Comparison of ENCODE assay signal across 13 mouse cellular contexts in genomic region chr6:145485986-145486605, GRCm38 (mm10).
DNase-seq lines count a peak whose midpoint lies in the region; ATAC-seq and TF ChIP-seq lines count a peak whose summit lies in the region.
"Had no signal": no experiment of that assay in that cellular context is flagged by ENCODE, and none has a peak within 500 bp of the region (broad histone marks: within the 10 kb centered on the region; RNA-seq: fewer than 3 reads in every experiment).

No protein-coding gene starts in this region.

- ATAC-seq in lung, postnatal 0 days: peak; percentile 41; the same call in 1 of the 2 replicates
- ATAC-seq in hindbrain, postnatal 0 days: no peak
- ATAC-seq: Patski had no signal

- H3K27me3 ChIP-seq in lung, postnatal 0 days (replicated peaks; ENCODE audit: insufficient read depth, low read length): no peaks in the 10 kb centered on the region
- H3K27me3 ChIP-seq in hindbrain, postnatal 0 days (ENCODE audit: insufficient read depth, low read length): no peaks in the 10 kb centered on the region
- H3K27me3 ChIP-seq in cerebellum, adult 2 months (ENCODE audit: control insufficient read depth, insufficient read depth, low read length): no peaks in the 10 kb centered on the region
- H3K27me3 ChIP-seq: embryonic facial prominence, embryonic 12.5 days; liver, embryonic 15.5 days; Patski had no signal

- no peaks in the 10 kb centered on the region for H3K36me3 ChIP-seq in lung, postnatal 0 days (ENCODE audit: insufficient read depth, low read length)
- H3K36me3 ChIP-seq in hindbrain, postnatal 0 days (ENCODE audit: insufficient read depth, low read length): no peaks in the 10 kb centered on the region
- H3K36me3 ChIP-seq: embryonic facial prominence, embryonic 12.5 days; liver, embryonic 15.5 days had no signal

- TF ChIP-seq POLR2A in olfactory bulb, adult 2 months (IDR thresholded peaks at IDR 0.05; ENCODE audit: insufficient read depth, low read depth, low read length): no peak
- no peak for TF ChIP-seq POLR2A in cerebellum, adult 2 months (IDR thresholded peaks at IDR 0.05; ENCODE audit: borderline replicate concordance, insufficient read depth, low read length)

- no peak for TF ChIP-seq CTCF in lung, postnatal 0 days (IDR thresholded peaks at IDR 0.05)
- TF ChIP-seq CTCF in hindbrain, postnatal 0 days (IDR thresholded peaks at IDR 0.05; ENCODE audit: low read depth): no peak
- TF ChIP-seq CTCF in olfactory bulb, adult 2 months (IDR thresholded peaks at IDR 0.05; ENCODE audit: insufficient read depth, low read depth, low read length): no peak
- TF ChIP-seq CTCF in cerebellum, adult 2 months (IDR thresholded peaks at IDR 0.05; ENCODE audit: borderline replicate concordance, insufficient read depth, low read depth, low read length): no peak

- H3K27ac ChIP-seq in lung, postnatal 0 days (ENCODE audit: low read length): no peak overlapping the region
- peak overlapping the region; percentile 41; the same call in 1 of the 2 replicates for H3K27ac ChIP-seq in hindbrain, postnatal 0 days
- H3K27ac ChIP-seq in olfactory bulb, adult 2 months (ENCODE audit: insufficient read depth, low read depth, low read length): 0 out of 2 replicates have a peak overlapping the region, but pooled peaks have one; percentile 54
- H3K27ac ChIP-seq in cerebellum, adult 2 months (ENCODE audit: insufficient read depth, low read length): no peak overlapping the region
- H3K27ac ChIP-seq: embryonic facial prominence, embryonic 12.5 days; liver, embryonic 15.5 days had no signal

- no peak overlapping the region for H3K9ac ChIP-seq in lung, postnatal 0 days (replicated peaks; ENCODE audit: low read depth)
- H3K9ac ChIP-seq in hindbrain, postnatal 0 days (replicated peaks; ENCODE audit: low read length): no peak overlapping the region
- H3K9ac ChIP-seq: embryonic facial prominence, embryonic 12.5 days; liver, embryonic 15.5 days had no signal

- WGBS in lung, postnatal 0 days: 35% methylated on average over 12 of the region's 12 CpGs
- 34% methylated on average over 12 of the region's 12 CpGs for WGBS in hindbrain, postnatal 0 days
- 52% methylated on average over 12 of the region's 12 CpGs for WGBS in olfactory bulb, adult 2 months
- WGBS in cerebellum, adult 2 months: 47% methylated on average over 12 of the region's 12 CpGs

- DNase-seq in embryo, embryonic 11 days: peak; percentile 55
- DNase-seq in embryo, embryonic 10 days (ENCODE audit: low spot score): no peak
- peak; percentile 34 for DNase-seq in lung, postnatal 0 days (ENCODE audit: low spot score)
- no peak for DNase-seq in lung, postnatal 25 days (ENCODE audit: low spot score)
- peak; percentile 65 for DNase-seq in hindbrain, postnatal 0 days (ENCODE audit: low spot score)
- DNase-seq in cerebellum, adult 2 months: no peak
- DNase-seq in thymus, postnatal 4 days: no peak
- DNase-seq: layer of hippocampus, adult 9-11 months had no signal

- peak; percentile 53 for TF ChIP-seq EP300 in lung, postnatal 0 days (IDR thresholded peaks at IDR 0.05)

- no peak overlapping the region for H3K4me2 ChIP-seq in lung, postnatal 0 days (replicated peaks; ENCODE audit: low read depth, low read length)
- H3K4me2 ChIP-seq in hindbrain, postnatal 0 days (ENCODE audit: low read depth, low read length): no peak overlapping the region
- H3K4me2 ChIP-seq: embryonic facial prominence, embryonic 12.5 days; liver, embryonic 15.5 days had no signal

- H3K9me3 ChIP-seq in lung, postnatal 0 days (ENCODE audit: low read length): no peaks in the 10 kb centered on the region
- H3K9me3 ChIP-seq in hindbrain, postnatal 0 days (ENCODE audit: low read length): no peaks in the 10 kb centered on the region
- H3K9me3 ChIP-seq: embryonic facial prominence, embryonic 12.5 days; liver, embryonic 15.5 days had no signal

- H3K4me1 ChIP-seq in lung, postnatal 0 days (ENCODE audit: insufficient read depth, low read depth, low read length): no peaks in the 10 kb centered on the region
- H3K4me1 ChIP-seq in hindbrain, postnatal 0 days (ENCODE audit: insufficient read depth, low read length): peaks cover 23% of the 10 kb centered on the region
- H3K4me1 ChIP-seq in olfactory bulb, adult 2 months (ENCODE audit: control insufficient read depth, insufficient read depth, low read length): peaks cover 10% of the 10 kb centered on the region
- H3K4me1 ChIP-seq in cerebellum, adult 2 months (ENCODE audit: control insufficient read depth, insufficient read depth, low read length): peaks cover 13% of the 10 kb centered on the region
- H3K4me1 ChIP-seq: liver, embryonic 15.5 days had no signal

- no peak overlapping the region for H3K4me3 ChIP-seq in lung, postnatal 0 days (ENCODE audit: low read depth, low read length)
- H3K4me3 ChIP-seq in hindbrain, postnatal 0 days (ENCODE audit: low read length): no peak overlapping the region
- no peak overlapping the region for H3K4me3 ChIP-seq in olfactory bulb, adult 2 months (ENCODE audit: insufficient read depth, low read depth, low read length)
- H3K4me3 ChIP-seq in cerebellum, adult 2 months (replicated peaks; ENCODE audit: insufficient read depth, low read depth, low read length): no peak overlapping the region
- H3K4me3 ChIP-seq: embryonic facial prominence, embryonic 12.5 days; liver, embryonic 15.5 days; myocyte had no signal

Comparison
In these comparisons a context has a peak if more than half of its experiments do, and no peak if none do; other contexts are left out.
1. DNase-seq: peak in embryo, embryonic 11 days (single experiment), lung, postnatal 0 days (single experiment) and hindbrain, postnatal 0 days (single experiment); none in embryo, embryonic 10 days (single experiment), lung, postnatal 25 days (single experiment), cerebellum, adult 2 months (0 of 2) and thymus, postnatal 4 days (single experiment).
2. H3K27ac ChIP-seq: peak in hindbrain, postnatal 0 days (single experiment) and olfactory bulb, adult 2 months (single experiment); none in lung, postnatal 0 days (single experiment) and cerebellum, adult 2 months (single experiment).